Mouse (Mus musculus) heart, adult 11 months (tissue): ENCODE results near the gene Gm45521.
"Not testable (repeated sequence)": the region's sequence is repeated elsewhere in the genome, so short reads cannot be mapped to it uniquely, and the experiment has no call there.

ENCODE experiments used
- DNase-seq: peaks from one replicate; pipeline ENCODE4 v3.0.0; 2022

Gm45521 gene

DNA sequence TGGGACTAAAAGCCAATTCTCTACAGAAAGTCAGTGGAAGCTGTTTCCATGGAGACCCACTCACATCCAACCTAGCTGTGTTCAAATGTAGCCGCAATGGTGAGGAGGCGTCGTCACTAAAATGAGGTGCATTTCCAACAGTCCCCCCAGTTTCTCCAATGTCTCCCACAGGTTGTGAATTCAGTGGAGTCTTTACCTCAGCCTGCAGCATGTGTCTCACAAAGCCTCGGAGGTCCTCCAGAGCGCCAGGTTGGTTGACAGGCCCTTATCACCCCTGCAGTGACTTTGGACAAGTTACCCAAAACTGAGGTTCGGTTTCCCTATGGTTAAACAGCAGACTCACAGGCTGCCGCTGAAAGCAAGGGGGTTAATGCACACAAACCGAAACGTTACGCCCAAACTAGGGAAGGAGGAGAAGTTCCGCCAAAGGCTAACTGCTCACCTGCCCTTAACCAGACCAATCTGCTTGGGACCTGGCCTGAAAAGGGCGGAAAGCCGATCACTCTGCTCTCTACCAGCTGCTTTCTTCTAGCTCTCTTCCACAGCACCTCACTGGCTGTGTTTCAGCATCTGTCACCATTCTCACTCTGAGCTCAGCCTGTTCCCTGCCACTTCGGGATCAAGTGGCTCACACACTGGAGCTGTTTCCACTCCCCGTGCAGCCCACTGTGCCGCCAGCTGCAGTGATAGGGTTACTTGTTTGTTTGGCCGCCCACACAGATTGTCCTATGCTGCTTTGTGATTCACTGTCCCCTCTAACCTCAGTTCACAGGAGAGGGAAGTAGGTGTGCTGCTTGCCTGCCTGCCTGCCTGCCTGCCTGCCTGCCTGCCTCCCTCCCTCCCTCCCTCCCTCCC lies 44.0 kb downstream of the Gm45521 start:
- DNase-seq: peak; percentile 87

DNA sequence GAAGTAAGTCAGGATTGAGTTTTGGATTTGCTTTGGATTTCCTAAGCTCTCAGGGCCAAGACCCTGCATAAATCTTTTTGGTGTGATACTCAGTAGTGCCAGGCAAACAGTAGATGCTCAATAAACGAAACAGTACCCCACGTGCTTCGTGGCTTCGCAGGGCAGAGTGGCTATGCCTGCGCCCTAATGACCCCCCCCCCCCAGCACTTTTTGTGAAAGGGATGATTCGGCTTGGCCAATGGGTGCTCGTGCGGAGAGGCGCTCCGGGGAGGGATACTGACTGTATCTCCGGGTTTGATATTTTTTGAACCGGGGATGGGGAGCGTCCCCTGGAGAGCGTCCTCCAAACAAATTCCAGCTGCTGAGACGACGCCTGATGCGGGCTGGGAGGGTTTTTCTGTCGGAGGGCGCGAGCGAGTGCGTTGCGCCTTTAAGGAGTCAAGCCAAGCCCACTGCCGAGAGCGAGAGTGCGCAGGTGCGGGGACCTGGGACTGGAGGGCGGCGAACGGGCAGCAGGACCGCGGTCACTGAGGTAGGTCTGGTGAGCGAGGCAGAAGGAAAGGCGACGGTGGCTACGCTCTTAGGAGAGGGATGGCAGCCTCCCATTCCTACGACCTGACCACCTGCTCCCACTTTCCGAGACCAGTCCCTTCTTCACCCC lies 45.5 kb downstream of the Gm45521 start, which contains the start of gene Abhd6:
Gene Abhd6 (plus strand): TSS at position 471 of the 661 bp plus-strand sequence.
- DNase-seq: peak; percentile 98

DNA sequence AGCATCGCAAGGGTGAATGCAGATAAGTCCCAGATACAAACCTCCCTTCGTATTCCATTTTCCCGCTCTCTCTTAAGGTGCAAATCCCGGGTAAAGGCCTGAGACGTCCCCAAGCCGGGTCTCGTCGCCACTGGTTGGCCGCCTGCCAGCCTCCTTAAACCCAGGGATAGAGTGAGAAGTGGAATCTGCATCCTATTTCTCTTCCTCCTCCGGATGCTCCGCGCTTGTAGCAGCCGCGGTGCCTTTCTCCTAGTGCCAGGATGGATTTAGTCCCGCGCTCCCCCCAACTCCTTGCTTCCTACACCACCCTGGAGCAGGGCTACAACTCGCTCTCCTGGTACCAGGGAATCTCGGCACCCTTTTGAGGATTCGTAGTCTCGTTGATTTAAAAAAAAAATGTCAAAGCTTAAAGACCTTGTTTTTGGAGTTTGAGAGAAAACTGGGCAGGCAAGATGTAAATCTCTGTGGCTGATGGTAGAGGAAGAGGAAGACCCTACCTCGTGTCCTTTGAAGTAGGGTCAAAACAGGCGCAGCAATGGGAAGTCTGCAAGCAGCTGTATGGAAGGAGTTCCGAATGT lies 46.1 kb downstream of the Gm45521 start:
- peak; percentile 96 for DNase-seq

DNA sequence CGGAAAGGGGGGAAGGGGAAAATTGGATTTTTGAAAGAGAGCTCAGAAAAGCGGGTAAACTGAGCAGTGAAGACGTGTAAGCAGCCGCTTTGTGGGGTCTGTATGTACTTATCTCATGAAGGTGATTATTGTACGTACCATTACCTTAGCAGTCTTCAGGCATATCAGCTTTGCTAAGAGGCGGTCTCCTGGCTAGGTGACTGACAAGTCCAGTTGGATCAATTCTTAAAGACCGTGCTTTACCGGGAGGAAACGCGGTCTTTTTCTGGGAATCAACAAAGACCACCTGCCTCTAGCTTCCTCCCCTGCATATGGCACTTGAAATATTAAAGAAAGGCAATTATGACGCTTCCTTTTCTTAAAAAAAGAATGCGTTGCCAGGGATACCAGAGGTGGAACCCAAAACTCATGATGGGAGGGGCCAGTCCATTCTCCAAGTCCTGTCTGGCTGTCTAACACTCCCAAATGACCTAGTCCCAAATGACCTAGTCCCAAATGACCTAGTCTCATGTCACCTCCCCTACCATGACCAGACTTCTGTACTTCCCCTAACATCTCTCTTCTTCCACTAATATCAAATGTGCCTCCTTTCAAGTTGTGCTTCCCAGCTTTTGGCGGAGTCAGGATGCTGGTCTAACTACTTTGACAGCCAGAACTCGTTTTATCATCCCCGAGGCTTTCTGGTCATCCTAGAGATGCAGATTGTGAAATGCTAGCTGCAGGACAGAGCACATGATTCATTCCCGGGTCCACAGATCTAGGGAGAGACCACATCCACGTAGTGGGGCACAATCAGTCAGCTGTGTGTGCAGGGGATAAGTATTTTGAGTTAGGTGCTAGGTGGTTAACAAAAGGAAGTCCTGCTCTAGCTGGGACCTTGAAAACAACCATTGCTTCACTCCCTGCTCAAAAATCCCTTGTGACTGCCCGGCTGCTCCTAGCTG lies 46.9 kb downstream of the Gm45521 start:
- peak; percentile 84 for DNase-seq

DNA sequence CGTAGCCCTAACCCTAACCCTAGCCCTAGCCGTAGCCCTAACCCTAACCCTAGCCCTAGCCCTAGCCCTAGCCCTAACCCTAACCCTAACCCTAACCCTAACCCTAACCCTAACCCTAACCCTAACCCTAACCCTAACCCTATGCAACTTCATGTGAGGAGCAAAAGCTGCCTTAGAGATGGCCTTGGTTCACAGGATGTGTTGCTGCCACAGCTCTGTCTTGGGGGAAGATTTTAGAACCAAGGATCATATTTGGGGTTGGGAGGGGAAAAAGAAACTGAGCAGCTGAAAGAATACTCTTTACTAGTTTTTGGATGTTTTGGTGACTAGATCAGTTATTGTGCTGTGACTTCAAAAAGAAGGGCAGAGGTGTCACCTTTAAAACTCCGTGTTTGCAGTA lies 49.0 kb downstream of the Gm45521 start:
- DNase-seq: not testable (repeated sequence)

DNA sequence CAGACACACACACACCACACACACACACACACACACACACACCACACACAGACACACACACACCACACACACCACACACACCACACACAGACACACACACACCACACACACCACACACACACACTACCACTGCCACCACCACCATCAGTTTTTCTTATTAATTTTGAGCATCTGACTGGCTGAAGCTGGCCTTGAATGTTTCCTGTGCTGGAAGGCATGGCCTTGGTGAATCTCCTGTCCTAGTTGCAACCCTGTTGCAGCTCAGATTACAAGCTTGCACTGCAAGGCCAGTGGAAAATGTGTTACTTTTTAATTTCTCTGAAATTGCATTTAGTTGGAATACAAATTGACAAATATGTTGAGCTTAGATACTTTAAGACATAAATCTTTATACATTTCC lies 50.0 kb downstream of the Gm45521 start:
- no peak for DNase-seq

DNA sequence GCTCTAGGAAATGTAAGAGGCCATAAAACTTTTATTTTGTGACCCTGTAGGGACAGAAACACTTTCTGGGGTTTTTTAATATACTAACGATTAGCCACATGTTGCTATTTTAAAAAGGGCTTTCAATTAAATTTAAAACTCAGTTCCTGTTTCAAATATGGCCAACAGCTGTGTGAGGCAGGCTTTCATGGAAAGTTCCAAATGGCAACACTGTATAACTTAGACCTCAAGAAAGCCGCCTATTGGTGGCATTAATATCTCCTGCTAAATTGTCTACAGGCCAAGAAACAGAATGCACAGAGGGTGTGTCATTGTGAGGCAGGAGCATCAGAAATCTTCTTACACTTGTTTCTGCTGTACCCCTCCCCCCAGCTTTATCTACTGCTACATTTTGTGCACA lies 50.4 kb downstream of the Gm45521 start:
- DNase-seq: no peak

DNA sequence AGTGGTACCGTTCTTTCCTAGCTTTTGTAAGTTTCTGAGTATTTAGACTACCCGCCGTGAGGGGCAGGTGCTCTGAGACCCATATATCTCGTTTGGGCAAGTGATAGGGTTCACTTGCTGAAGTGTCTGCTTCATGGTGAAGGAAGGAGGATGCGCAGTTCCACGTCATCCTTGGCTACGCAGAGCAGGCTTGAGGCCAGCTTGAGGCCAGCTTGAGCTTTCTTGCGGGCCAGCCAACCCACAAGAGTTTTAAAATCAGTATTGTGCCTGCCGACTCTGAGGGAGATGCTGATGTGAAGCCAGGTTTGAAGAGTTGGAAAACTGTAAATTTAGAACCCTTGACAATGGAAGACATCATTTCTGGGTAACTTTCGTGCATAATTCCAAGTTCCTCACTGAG lies 50.8 kb downstream of the Gm45521 start:
- DNase-seq: no peak
